Mouse (Mus musculus): ENCODE measurements around the gene Ccnj. TPM values are rescaled to one million over a fixed set of nuclear protein-coding genes. Genes with fewer than 3 reads are reported as not detected.

Gene Ccnj
- polyA plus RNA-seq, 1 experiment from 2014 or later, result 23.2 TPM

GRCm38 (mm10) chr19:40817901-40818532, 13.1 kb upstream of the Ccnj start:
- H3K27me3 ChIP-seq (replicated peaks; ENCODE audit: control insufficient read depth, insufficient read depth, low read length), result no peaks in the 10 kb centered on the region
- WGBS, result 91% methylated on average over 6 of the region's 6 CpGs
- no peak for ATAC-seq
- H3K4me2 ChIP-seq (ENCODE audit: low read length), result no peak overlapping the region
- H3K36me3 ChIP-seq (ENCODE audit: control insufficient read depth, insufficient read depth), result no peaks in the 10 kb centered on the region
- no peak overlapping the region for H3K27ac ChIP-seq (ENCODE audit: low read length)
- no peak overlapping the region for H3K4me3 ChIP-seq (replicated peaks; ENCODE audit: low read length)
- no peak overlapping the region for H3K9ac ChIP-seq (replicated peaks; ENCODE audit: low read depth, low read length)
- no peaks in the 10 kb centered on the region for H3K4me1 ChIP-seq (replicated peaks; ENCODE audit: control insufficient read depth, insufficient read depth, low read length)
- H3K9me3 ChIP-seq (ENCODE audit: control insufficient read depth, low read length), result no peaks in the 10 kb centered on the region

- H3K9me3 ChIP-seq (ENCODE audit: control insufficient read depth, low read length), result no peaks in the 10 kb centered on the region
- no peak for ATAC-seq
- H3K9ac ChIP-seq (replicated peaks; ENCODE audit: low read depth, low read length), result no peak overlapping the region
- H3K27ac ChIP-seq (ENCODE audit: low read length), result no peak overlapping the region
- H3K27me3 ChIP-seq (replicated peaks; ENCODE audit: control insufficient read depth, insufficient read depth, low read length), result no peaks in the 10 kb centered on the region
- H3K4me1 ChIP-seq (replicated peaks; ENCODE audit: control insufficient read depth, insufficient read depth, low read length), result no peaks in the 10 kb centered on the region
- no peak overlapping the region for H3K4me2 ChIP-seq (ENCODE audit: low read length)
- no peak overlapping the region for H3K4me3 ChIP-seq (replicated peaks; ENCODE audit: low read length)
- H3K36me3 ChIP-seq (ENCODE audit: control insufficient read depth, insufficient read depth), result no peaks in the 10 kb centered on the region
- 88% methylated on average over 7 of the region's 7 CpGs for WGBS
Observed at GRCm38 (mm10) chr19:40818764-40819163, 12.3 kb upstream of the Ccnj start.

GRCm38 (mm10) chr19:40821306-40821825, 9.7 kb upstream of the Ccnj start:
- Histone ChIP-seq H3K4me1 (replicated peaks; ENCODE audit: control insufficient read depth, insufficient read depth, low read length) (no peaks in the 10 kb centered on the region), H3K4me2 (ENCODE audit: low read length) (no peak overlapping the region), H3K27ac (ENCODE audit: low read length) (no peak overlapping the region), H3K27me3 (replicated peaks; ENCODE audit: control insufficient read depth, insufficient read depth, low read length) (no peaks in the 10 kb centered on the region), H3K36me3 (ENCODE audit: control insufficient read depth, insufficient read depth) (no peaks in the 10 kb centered on the region), H3K9ac (replicated peaks; ENCODE audit: low read depth, low read length) (no peak overlapping the region), H3K9me3 (ENCODE audit: control insufficient read depth, low read length) (no peaks in the 10 kb centered on the region), H3K4me3 (replicated peaks; ENCODE audit: low read length) (no peak overlapping the region)
- 88% methylated on average over 4 of the region's 4 CpGs for WGBS
- no peak for ATAC-seq

GRCm38 (mm10) chr19:40825636-40826035, 5.4 kb upstream of the Ccnj start:
- no peak overlapping the region for H3K4me2 ChIP-seq (ENCODE audit: low read length)
- WGBS, result 75% methylated on average over 5 of the region's 5 CpGs

GRCm38 (mm10) chr19:40826735-40827134, 4.3 kb upstream of the Ccnj start:
- H3K27me3 ChIP-seq (replicated peaks; ENCODE audit: control insufficient read depth, insufficient read depth, low read length), result no peaks in the 10 kb centered on the region
- no peak overlapping the region for H3K4me3 ChIP-seq (replicated peaks; ENCODE audit: low read length)
- H3K9ac ChIP-seq (replicated peaks; ENCODE audit: low read depth, low read length), result no peak overlapping the region
- no peaks in the 10 kb centered on the region for H3K36me3 ChIP-seq (ENCODE audit: control insufficient read depth, insufficient read depth)
- no peak overlapping the region for H3K27ac ChIP-seq (ENCODE audit: low read length)
- ATAC-seq, result no peak
- H3K4me1 ChIP-seq (replicated peaks; ENCODE audit: control insufficient read depth, insufficient read depth, low read length), result peaks cover 6% of the 10 kb centered on the region
- H3K4me2 ChIP-seq (ENCODE audit: low read length), result no peak overlapping the region
- H3K9me3 ChIP-seq (ENCODE audit: control insufficient read depth, low read length), result no peaks in the 10 kb centered on the region
- WGBS, result 63% methylated on average over 7 of the region's 7 CpGs

More at GRCm38 (mm10) chr19:40825636-40826035, 5.4 kb upstream of the Ccnj start:
- Histone ChIP-seq H3K4me1 (replicated peaks; ENCODE audit: control insufficient read depth, insufficient read depth, low read length) (peaks cover 6% of the 10 kb centered on the region), H3K27me3 (replicated peaks; ENCODE audit: control insufficient read depth, insufficient read depth, low read length) (no peaks in the 10 kb centered on the region), H3K27ac (ENCODE audit: low read length) (no peak overlapping the region), H3K9me3 (ENCODE audit: control insufficient read depth, low read length) (no peaks in the 10 kb centered on the region), H3K4me3 (replicated peaks; ENCODE audit: low read length) (no peak overlapping the region), H3K36me3 (ENCODE audit: control insufficient read depth, insufficient read depth) (no peaks in the 10 kb centered on the region), H3K9ac (replicated peaks; ENCODE audit: low read depth, low read length) (no peak overlapping the region)
- ATAC-seq, result no peak

GRCm38 (mm10) chr19:40830198-40830597, 881 bp upstream of the Ccnj start:
- Histone ChIP-seq H3K27ac (ENCODE audit: low read length) (no peak overlapping the region; the same call in 1 of the 2 replicates), H3K9ac (replicated peaks; ENCODE audit: low read depth, low read length) (peak overlapping the region; percentile 100), H3K4me1 (replicated peaks; ENCODE audit: control insufficient read depth, insufficient read depth, low read length) (peaks cover 34% of the 10 kb centered on the region), H3K36me3 (ENCODE audit: control insufficient read depth, insufficient read depth) (no peaks in the 10 kb centered on the region), H3K27me3 (replicated peaks; ENCODE audit: control insufficient read depth, insufficient read depth, low read length) (no peaks in the 10 kb centered on the region), H3K4me2 (ENCODE audit: low read length) (peak overlapping the region; percentile 78), H3K4me3 (replicated peaks; ENCODE audit: low read length) (peak overlapping the region; percentile 96), H3K9me3 (ENCODE audit: control insufficient read depth, low read length) (no peaks in the 10 kb centered on the region)
- ATAC-seq, result no peak
- WGBS, result 63% methylated on average over 7 of the region's 7 CpGs

DNA sequence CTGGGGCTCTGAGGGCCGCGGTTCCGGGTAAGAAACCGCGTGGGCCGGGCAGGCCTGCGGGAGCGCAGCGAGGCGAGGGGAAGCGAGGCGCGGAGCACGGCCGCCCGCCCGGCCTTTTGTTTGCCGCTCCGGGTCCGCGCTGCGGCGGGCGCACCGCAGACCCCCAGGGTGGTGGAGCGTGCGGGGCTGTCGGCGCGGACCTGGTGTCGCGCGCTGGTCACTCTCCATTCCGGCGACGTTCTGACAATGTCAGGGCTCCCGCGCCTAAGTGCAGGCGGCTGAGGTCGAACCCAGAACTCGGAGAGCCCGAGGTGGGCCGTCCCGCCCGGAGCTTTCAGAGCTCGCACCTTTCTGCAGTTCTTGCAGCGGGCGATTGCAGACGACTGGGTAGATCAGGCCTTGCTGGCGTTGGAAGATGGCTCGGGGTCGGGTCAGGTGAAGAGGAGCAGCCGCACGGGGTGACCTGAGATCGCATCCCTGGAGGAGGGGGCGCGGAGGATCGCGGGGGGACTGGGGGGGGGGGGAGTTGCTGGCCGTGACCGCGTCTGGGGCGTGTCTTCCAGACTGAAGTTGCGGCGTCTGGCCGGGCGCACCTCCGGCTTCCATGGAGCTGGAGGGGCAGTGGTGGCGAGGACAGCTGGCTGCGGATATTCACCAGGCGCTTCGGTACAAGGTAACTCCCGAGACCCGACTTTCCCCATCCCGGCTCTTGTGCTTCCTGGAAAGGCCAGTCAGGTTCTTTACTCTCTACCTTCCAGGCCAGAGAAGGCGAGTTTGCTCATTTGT, 530 bp downstream of the Ccnj start:
- peak overlapping the region; percentile 78 for H3K4me2 ChIP-seq (ENCODE audit: low read length)
- H3K27me3 ChIP-seq (replicated peaks; ENCODE audit: control insufficient read depth, insufficient read depth, low read length), result no peaks in the 10 kb centered on the region
- peak overlapping the region; percentile 100 for H3K9ac ChIP-seq (replicated peaks; ENCODE audit: low read depth, low read length)
- peak overlapping the region; percentile 96 for H3K4me3 ChIP-seq (replicated peaks; ENCODE audit: low read length)
- H3K27ac ChIP-seq (ENCODE audit: low read length), result peak overlapping the region; percentile 96
- peaks cover 2% of the 10 kb centered on the region; the same call in 1 of the 2 replicates for H3K36me3 ChIP-seq (ENCODE audit: control insufficient read depth, insufficient read depth)
- ATAC-seq, result peak; percentile 66
- under 1% methylated on average over 69 of the region's 76 CpGs for WGBS
- H3K9me3 ChIP-seq (ENCODE audit: control insufficient read depth, low read length), result no peaks in the 10 kb centered on the region
- H3K4me1 ChIP-seq (replicated peaks; ENCODE audit: control insufficient read depth, insufficient read depth, low read length), result peaks cover 39% of the 10 kb centered on the region

DNA sequence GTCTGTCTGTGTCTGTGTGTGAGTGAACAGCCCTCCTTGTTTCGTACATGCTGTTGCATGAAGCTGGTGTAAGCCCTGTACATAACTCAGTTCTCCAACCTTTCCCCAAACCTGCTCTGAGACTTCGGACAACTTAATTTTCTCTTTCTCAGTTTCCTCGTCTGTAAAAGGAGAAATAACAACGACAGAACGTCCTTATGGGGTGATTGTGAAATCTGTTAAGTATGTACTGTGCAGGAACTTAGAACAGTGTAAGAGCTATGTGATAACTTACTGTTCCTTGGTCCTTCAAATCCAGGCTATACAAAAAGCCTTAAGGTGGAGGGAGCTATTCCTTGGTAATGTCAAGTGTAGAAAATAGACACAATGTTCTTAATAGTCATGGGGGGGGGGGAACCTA, 1.3 kb downstream of the Ccnj start:
- Histone ChIP-seq H3K4me1 (replicated peaks; ENCODE audit: control insufficient read depth, insufficient read depth, low read length) (peaks cover 39% of the 10 kb centered on the region), H3K27me3 (replicated peaks; ENCODE audit: control insufficient read depth, insufficient read depth, low read length) (no peaks in the 10 kb centered on the region), H3K9ac (replicated peaks; ENCODE audit: low read depth, low read length) (peak overlapping the region; percentile 100), H3K4me3 (replicated peaks; ENCODE audit: low read length) (peak overlapping the region; percentile 96), H3K36me3 (ENCODE audit: control insufficient read depth, insufficient read depth) (peaks cover 6% of the 10 kb centered on the region), H3K9me3 (ENCODE audit: control insufficient read depth, low read length) (no peaks in the 10 kb centered on the region), H3K27ac (ENCODE audit: low read length) (no peak overlapping the region), H3K4me2 (ENCODE audit: low read length) (peak overlapping the region; percentile 78)
- WGBS, result 26% methylated on average over 5 of the region's 5 CpGs
- no peak for ATAC-seq

- no peak overlapping the region for H3K27ac ChIP-seq (ENCODE audit: low read length)
- no peak overlapping the region for H3K9ac ChIP-seq (replicated peaks; ENCODE audit: low read depth, low read length)
- WGBS, result 91% methylated on average over 6 of the region's 6 CpGs
- ATAC-seq, result no peak
- peaks cover 22% of the 10 kb centered on the region for H3K36me3 ChIP-seq (ENCODE audit: control insufficient read depth, insufficient read depth)
- no peak overlapping the region for H3K4me3 ChIP-seq (replicated peaks; ENCODE audit: low read length)
- no peaks in the 10 kb centered on the region for H3K9me3 ChIP-seq (ENCODE audit: control insufficient read depth, low read length)
- H3K4me2 ChIP-seq (ENCODE audit: low read length), result no peak overlapping the region
- no peaks in the 10 kb centered on the region for H3K27me3 ChIP-seq (replicated peaks; ENCODE audit: control insufficient read depth, insufficient read depth, low read length)
- peaks cover 39% of the 10 kb centered on the region for H3K4me1 ChIP-seq (replicated peaks; ENCODE audit: control insufficient read depth, insufficient read depth, low read length)
Observed at GRCm38 (mm10) chr19:40834436-40834835, 3.4 kb downstream of the Ccnj start.

Measured in forebrain, embryonic 16.5 days (tissue).